Mouse (Mus musculus) lung, postnatal 4 days (tissue): ENCODE results near the gene Tanc1.
A peak's percentile ranks its signal among the peaks of the same experiment; 100 is the strongest.
"Not testable (repeated sequence)": the region's sequence is repeated elsewhere in the genome, so short reads cannot be mapped to it uniquely, and the experiment has no call there.

Experiments
- DNase-seq, 2 experiments: peaks; one replicate each; pipeline ENCODE4 v3.0.0; 2021

The Tanc1 gene

GRCm38 (mm10) chr2:59841189-59841939 is 229.5 kb downstream of the Tanc1 start:
- peak; percentile 64 to 89 for DNase-seq

- DNase-seq = no peak
Measured at GRCm38 (mm10) chr2:59841944-59842343, 230.1 kb downstream of the Tanc1 start.

- DNase-seq = no peak
Measured at GRCm38 (mm10) chr2:59842556-59843008, 230.7 kb downstream of the Tanc1 start.

GRCm38 (mm10) chr2:59843156-59843555 is 231.3 kb downstream of the Tanc1 start:
- no peak for DNase-seq

- no peak for DNase-seq
Measured at GRCm38 (mm10) chr2:59843848-59844247, 232.0 kb downstream of the Tanc1 start.

GRCm38 (mm10) chr2:59851885-59852284 is 240.0 kb downstream of the Tanc1 start:
- not testable (repeated sequence) for DNase-seq

- no peak for DNase-seq
Measured at GRCm38 (mm10) chr2:59852916-59853315, 241.1 kb downstream of the Tanc1 start.

- DNase-seq = no peak
Measured at GRCm38 (mm10) chr2:59853543-59853942, 241.7 kb downstream of the Tanc1 start.

- DNase-seq = no peak
Measured at GRCm38 (mm10) chr2:59854363-59854762, 242.5 kb downstream of the Tanc1 start.

GRCm38 (mm10) chr2:59862618-59863017 is 250.8 kb downstream of the Tanc1 start:
- no peak for DNase-seq

GRCm38 (mm10) chr2:59870526-59870925 is 258.7 kb downstream of the Tanc1 start:
- no peak for DNase-seq

GRCm38 (mm10) chr2:59876482-59876881 is 264.6 kb downstream of the Tanc1 start:
- DNase-seq = no peak

GRCm38 (mm10) chr2:59877335-59877734 is 265.5 kb downstream of the Tanc1 start:
- no peak for DNase-seq

GRCm38 (mm10) chr2:59878221-59878620 is 266.4 kb downstream of the Tanc1 start:
- no peak for DNase-seq

GRCm38 (mm10) chr2:59881404-59881803 is 269.6 kb downstream of the Tanc1 start:
- no peak for DNase-seq

GRCm38 (mm10) chr2:59881831-59882741 is 270.2 kb downstream of the Tanc1 start, which contains the start of gene Wdsub1:
Gene Wdsub1 (minus strand): TSS chr2:59882591.
- peak; percentile 94 to 97 for DNase-seq

GRCm38 (mm10) chr2:59882742-59883281 is 271.0 kb downstream of the Tanc1 start:
- no peak for DNase-seq

- DNase-seq = peak in 1 of 2 experiments; percentile 23
Measured at GRCm38 (mm10) chr2:59889699-59890098, 277.9 kb downstream of the Tanc1 start.
